Mouse (Mus musculus): ENCODE results near the gene C2cd3.
A peak's percentile ranks its signal among the peaks of the same experiment; 100 is the strongest.
"Not testable (repeated sequence)": the region's sequence is repeated elsewhere in the genome, so short reads cannot be mapped to it uniquely, and the experiment has no call there.

C2cd3 gene

DNA sequence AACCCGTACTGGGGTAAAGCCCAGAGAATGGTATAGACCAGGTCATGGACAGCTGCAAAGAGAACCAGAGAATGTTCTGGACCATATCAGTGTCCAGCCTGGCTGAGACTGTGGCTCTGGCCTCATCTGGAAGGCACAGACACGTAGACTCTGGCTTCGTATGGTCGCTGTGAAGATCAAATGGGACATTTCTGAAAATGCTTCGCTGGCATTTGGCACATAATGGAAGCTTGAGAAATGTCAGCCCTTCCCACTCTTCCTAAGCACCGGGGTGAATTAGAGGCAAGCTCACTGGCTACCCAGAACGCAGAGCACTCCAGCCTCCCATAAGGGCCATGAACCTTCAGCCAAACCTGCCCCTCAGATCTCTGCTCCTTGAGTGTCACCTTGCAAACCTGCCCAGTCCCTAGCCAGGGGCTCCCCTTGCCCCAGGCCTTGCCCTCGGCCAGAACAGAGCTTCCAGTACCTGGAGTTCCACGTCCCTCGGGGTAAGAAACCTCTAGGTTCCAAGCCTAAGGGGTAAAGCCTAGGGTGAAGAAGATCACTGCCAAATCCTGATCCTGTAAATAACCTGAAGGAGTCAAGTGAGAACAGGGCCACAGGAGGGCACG is 98.9 kb downstream of the C2cd3 start:
- no peak for DNase-seq (ENCODE audit: extremely low read depth, low read depth)

DNA sequence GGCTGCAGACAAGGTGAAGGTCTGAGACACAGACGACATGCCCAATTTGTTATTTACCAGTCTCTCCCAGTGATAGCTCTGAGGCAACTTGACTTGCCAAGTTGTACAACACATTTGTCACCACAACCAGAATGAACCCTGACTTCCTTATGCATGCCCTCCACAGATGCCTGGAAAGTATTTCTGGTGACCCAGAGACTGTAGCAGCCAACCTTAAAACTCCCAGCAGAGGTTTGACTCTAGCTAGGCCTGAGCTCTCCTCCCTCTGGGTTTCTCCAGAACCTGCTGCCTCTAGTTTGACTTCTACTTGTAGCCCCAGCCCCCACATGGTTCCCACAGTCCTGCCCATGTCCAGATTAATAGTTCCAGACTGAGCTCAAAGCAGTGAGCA is 99.4 kb downstream of the C2cd3 start:
- DNase-seq (ENCODE audit: extremely low read depth, low read depth): no peak

DNA sequence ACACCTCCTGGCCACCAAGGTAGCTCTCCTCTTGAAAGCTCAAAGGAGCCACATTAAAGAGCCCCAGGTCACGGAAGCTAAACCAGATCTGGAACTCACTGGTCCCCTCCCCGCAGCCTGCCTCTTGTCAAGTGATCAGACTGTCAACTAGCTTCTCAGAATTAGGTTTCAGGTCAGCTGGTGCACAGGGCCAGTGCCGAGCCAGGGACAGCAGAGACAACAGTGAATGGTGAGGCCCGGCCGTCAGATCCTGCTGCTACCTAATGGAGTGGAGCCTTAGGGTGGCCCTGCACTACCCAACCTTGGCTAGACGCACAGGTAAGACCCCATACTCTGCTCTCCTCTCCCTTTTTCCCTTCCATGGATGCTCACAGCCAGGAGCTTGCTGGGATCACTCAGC is 100.7 kb downstream of the C2cd3 start, which contains the start of gene Ucp3:
Gene Ucp3, plus strand, starts transcription at position 214 of the 400 bp plus-strand sequence.
- no peak for DNase-seq (ENCODE audit: extremely low read depth, low read depth)

DNA sequence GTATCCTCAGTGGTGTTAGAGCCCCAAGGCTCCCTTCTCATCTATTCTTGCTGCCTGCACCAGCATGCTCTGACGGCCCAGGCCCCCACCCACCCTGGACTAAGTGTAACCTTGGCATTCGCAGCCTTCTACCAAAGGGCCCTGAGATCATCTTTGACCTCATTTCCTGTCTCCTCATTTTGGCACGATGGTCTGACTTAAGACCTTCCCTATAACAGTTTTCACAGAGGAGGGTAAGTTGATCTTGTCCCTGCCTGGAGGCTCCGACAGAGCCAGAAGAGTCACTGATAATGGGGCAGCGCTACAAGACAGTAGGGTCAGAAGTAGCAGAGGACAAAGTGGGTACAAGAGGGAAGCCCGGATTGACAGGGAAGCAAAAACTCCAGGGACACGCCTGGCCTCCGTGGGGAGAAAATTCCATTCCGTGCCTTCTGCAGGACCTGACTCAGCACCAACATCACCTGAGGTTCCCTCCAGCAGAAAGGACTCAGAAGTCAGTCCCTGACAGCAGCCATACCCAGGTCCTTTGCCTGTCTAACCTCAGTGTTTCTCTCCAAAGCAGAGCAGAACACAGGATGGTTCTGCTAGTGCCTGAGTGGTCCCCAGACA is 101.9 kb downstream of the C2cd3 start:
- DNase-seq (ENCODE audit: extremely low read depth, low read depth): no peak

DNA sequence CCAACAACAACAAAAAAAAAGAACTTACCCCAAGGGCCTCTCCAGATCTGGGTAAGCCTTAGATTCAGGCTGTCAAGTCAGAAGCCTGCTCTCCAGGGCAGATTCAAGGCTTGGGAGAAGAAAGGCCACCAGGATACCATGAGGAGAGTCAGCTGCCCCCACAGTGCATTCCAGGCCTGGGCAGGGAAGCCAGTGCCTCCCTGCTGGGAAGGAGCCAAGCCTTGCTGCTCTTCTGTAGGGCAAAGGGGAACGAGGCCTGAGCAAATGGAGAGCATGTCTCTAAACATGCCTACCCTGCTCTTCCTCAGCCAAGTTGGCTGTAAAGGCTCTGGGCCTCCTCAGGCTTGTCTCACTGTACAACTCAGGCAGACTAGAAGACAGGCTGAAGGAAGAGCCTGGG is 102.6 kb downstream of the C2cd3 start:
- DNase-seq (ENCODE audit: extremely low read depth, low read depth): no peak

DNA sequence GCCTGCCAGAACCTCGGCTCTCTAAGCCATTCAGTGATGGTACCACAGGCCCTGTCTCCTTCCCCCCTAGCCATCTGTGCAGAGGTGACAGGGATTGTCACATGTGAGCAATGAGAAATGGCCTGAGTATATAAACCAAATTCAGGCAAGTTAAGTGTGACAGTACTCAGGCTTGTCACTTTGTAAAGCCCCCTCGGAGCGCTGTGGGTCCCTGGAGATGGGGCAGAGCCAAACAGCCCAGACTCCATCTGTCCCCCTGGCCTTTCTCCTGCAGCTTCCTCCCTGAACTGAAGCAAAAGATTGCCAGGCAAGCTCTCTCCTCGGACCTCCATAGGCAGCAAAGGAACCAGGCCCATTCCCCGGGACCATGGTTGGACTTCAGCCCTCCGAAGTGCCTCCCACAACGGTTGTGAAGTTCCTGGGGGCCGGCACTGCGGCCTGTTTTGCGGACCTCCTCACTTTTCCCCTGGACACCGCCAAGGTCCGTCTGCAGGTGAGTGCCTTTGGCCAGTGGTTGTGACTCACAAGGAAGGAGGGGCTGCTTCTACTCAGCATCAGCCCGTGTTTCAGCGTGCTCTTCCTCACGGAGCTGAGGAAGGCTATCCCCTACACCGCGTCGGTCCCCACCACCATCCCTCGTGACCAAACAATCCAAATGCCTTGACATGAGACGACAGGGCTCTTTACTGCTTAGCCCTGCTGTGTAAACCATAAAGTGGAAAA is 107.2 kb downstream of the C2cd3 start:
- no peak for DNase-seq (ENCODE audit: extremely low read depth, low read depth)

DNA sequence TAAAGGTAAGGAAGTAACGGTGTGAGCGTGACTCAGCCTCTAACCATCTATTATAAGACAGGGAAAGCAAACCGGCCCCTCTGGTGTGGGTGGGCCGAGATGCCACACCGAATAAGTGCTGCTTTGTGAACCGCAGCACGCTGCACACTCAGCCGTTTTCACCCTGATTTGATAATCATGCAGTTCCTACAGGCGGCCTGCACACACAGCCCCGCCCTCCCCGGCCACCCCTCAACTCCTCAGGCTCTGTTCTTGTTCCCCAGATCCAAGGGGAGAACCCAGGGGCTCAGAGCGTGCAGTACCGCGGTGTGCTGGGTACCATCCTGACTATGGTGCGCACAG is 107.8 kb downstream of the C2cd3 start:
- DNase-seq (ENCODE audit: extremely low read depth, low read depth): no peak

DNA sequence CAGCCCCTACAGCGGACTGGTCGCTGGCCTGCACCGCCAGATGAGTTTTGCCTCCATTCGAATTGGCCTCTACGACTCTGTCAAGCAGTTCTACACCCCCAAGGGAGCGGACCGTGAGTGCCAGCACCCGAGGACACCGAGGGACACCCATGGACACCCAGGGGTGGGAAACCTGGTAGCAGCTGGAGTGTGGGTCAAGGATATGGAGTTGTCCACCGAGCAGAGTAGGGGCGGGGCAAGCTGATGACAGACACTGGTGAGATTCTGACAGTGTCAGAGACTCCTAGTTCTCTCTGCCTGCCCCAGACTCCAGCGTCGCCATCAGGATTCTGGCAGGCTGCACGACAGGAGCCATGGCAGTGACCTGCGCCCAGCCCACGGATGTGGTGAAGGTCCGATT is 108.1 kb downstream of the C2cd3 start:
- no peak for DNase-seq (ENCODE audit: extremely low read depth, low read depth)

DNA sequence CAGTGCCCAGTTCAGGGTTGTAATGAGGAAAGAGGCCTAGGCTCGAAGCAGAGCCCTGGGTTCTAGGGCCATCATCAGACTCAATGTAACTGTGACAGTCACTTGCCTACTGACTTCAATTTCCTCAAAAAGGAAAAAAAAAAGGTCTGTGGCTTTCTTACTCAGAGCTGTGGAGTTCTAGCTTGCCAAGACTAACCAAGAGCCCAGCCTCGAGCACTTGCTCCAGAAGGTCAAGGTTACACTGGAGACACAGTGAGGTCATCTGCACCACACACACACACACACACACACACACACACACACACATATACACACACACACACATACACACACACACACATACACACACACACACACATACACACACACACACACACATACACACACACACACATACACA is 110.0 kb downstream of the C2cd3 start:
- DNase-seq (ENCODE audit: extremely low read depth, low read depth): not testable (repeated sequence)

DNA sequence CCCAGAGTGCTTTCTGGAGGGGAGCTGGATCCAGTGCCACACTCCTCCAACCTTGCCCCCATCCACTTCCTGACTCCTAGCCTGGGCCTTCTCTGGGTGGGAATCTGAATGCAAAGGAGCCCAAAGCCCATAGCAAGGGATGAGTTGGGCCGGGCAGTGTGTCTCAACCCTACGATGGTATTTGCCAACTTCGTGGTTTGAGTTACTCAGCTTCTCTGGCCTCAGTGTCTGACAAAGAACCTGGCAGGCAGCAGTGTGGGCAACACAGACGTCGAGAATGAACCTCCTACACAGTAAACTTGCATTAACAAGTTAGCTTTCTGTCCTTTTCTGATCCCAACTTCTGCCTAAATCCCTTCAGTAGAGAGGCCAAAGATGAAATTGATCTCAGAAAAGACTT is 112.5 kb downstream of the C2cd3 start:
- DNase-seq (ENCODE audit: extremely low read depth, low read depth): no peak

DNA sequence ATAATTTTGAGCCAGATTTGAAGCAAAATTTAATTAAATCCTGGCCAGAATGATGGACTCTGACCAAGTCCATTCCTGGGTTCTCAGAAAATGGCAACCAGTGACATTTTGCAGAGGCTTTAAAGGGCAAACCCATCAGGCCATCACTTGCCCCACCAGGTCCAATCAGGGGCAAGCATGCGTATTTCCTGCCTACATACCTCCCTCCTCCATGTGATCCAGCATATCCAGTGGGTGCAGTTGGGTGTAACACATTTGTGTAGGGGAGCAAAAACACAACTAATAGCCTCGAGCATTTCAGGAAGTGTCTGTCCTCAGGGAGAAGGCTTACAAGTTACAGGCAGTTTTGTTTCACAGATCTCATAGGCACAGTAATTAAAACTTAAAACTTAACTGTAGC is 115.3 kb downstream of the C2cd3 start:
- DNase-seq (ENCODE audit: extremely low read depth, low read depth): no peak

DNA sequence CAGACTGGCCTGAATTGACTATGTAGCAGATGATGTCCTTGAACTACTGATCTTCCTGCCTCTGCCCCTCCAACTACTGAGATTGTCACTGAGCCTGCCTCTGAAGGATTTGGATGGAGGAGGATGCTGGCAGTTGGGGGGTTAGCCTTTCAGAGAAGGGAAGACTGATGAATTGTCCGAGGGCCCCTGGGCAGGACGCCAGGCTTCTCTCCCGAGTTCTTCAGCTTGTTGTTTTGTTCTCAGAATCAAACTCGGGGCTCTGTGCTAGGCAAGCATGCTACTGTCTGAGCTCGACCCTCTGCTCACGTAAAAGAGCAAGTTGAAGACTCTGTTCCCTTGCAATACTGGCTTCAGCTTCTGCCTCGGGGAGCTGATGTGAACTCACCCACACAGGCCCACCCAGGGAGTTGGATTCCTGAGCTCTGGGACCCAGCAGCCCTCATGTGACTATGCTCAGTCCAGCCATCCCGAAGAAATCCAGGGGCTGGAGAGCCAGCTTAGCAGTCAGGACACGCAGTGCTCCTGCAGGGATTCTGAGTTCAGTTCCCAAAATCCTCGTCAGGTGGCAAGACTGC is 116.5 kb downstream of the C2cd3 start:
- DNase-seq (ENCODE audit: extremely low read depth, low read depth): no peak

DNA sequence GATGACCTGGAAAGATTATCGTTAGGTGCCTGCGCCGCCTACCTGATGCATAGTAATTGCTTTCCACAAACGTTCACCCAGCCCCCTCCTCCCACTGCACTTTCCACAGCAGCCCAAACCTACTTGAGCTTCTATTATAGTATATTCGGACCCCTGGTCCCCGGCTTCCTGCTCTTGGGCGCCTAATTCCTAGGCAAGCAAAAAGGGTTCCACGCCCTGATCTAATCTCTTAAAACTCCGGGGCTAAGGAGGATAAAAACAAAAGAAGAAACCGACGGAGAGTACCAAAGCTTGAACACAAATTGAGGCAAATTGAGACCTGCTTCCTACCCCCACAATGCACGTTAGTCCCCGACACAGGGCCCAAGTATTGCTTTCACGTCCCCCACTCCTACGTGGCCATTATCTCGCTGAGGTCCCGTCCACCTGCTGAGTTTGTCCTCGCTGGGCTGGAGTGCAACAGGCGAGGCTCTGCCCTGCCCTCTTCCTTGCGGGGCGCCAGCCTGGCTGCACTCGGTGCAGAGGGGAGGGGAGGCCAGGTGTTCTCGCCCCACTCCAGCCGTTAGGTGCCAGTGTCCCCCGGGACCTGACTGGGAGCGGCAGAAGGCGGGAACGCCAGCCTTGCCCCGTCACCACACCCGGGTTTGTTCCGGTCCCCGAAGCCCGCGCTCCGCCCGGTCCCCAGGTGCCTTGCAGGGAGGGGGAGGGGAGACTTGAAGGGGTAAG is 120.5 kb downstream of the C2cd3 start:
- DNase-seq (ENCODE audit: extremely low read depth, low read depth): peak; percentile 68

DNA sequence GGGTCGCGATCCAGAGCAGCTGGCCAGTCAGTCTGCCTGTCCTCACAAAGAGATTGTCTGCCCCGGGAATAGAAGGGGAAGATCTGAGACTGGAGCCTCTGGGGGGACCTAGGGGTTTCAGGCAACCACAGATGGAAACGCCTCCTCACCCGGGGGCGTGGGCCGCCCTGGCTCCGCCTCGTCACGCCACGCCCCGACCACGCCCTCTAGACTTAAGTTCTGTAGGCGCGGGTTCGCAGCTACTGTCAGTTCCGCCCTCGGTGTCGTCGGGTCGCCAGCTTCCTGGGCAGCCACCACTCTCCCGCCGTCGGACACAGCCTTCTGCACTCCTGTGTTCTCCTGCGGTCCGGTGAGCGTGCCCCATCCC is 121.1 kb downstream of the C2cd3 start, which contains the start of gene Ucp2:
Gene Ucp2, plus strand, starts transcription at position 221 of the 367 bp plus-strand sequence.
- peak; percentile 83 for DNase-seq (ENCODE audit: extremely low read depth, low read depth)

DNA sequence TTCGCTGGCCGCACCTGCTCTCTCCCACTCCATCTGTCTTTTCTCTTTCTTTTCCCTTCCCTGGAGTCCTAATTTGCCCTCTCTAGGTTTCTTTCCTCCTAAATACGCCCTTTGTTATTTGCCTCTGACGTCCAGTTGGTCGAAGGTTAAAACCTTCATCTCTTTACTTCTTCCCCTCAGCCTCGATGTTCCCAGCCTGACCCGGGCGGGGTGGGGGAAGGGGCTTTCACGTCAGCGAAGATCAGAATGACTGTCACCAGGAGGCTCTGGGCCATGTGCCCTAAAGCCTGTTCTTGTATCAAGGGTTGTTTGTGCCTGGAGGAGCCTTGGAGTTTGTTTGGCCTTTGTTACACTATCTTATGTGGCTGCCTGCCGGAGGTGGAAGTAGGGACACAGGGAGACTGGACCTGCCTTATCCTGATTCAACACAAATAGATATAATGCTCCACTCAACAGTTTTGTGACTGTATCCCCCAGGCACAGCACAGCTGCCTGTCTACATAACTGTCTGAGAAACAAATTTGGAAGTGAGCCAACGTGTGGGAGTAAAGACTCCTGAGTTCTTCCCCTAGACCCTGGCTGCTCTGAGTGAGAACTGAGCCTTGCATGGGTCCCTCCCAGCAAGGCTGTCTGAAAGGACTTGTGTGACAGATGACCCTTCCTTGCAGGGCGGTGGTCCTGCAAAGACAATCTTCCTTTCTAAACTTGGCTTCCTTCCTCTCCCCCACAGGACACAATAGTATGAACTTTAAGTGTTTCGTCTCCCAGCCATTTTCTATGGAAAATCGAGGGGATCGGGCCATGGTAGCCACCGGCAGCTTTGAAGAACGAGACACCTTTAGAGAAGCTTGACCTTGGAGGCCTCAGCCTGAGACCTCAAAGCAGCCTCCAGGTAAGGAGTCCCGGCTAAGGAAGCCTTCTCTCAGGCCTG is 121.7 kb downstream of the C2cd3 start:
- DNase-seq (ENCODE audit: extremely low read depth, low read depth): peak; percentile 81

DNA sequence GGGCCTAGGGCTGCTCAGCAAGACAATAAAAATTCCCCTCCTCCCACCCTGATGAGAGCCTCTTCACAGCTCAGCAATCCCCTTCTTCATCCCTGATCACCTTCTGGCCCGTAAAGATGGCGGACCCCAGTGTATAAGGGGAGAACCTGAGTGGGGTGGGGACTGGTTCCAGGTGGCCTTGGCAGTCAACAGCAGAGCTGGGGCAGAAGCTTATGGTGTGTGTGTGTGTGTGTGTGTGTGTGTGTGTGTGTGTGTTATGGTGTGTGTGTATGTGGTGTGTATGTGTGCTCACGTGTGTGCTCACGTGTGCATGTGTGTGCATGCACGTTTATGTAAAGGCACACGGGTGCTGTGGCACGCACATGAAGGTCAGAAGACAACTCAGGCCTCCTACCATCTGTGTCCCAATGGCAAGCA is 122.4 kb downstream of the C2cd3 start:
- no peak for DNase-seq (ENCODE audit: extremely low read depth, low read depth)

DNA sequence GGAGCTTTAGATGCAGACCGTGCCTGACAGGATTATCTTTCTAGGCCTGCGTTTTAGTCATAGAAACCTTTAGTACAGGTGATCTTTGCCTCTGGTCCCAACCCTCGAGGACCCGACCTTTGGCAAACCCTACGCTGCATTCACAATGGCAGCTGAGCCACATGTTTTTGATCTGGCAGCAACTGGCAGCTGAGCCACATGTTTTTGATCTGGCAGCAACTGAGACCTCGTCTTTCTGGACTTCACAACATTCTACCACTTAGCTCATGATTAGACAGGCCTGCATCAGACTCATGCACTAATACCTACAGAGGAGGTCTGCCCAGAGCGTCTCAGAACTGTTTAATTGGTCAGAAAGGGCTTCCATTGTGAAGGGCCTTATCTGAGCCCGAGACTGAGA is 123.0 kb downstream of the C2cd3 start:
- no peak for DNase-seq (ENCODE audit: extremely low read depth, low read depth)

DNA sequence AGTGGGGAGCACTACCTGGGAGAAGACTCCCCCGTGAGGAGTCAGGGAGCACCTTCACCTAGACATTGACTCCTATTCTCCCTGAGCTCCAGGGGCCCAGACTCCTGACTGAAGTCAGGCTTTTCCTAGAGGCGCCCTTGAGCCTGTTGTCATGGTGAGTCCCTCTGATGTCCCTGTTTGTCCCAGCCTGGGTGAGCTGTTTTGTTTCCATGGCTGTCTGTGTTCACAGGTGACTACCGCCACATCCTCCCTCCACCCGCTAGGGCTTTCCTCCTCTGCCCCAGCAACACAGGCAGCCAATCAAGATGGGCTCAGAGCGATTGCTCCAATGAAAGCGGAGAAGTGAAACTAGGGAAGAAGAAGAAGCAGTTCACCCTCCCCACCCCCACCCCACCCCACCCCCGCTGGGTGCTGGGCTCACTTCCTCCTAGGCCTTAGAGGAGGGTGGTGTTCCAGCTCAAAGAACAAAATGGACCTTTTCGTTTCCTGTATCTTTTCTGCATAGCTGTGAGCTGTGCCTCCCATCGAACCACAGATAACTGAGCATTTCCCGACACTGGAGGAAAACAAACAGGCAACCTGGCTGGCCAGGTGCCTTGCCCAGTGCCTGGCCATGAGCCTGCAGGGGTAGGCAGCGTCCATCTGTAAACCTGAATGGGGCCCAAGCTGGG is 123.7 kb downstream of the C2cd3 start:
- peak; percentile 90 for DNase-seq (ENCODE audit: extremely low read depth, low read depth)

DNA sequence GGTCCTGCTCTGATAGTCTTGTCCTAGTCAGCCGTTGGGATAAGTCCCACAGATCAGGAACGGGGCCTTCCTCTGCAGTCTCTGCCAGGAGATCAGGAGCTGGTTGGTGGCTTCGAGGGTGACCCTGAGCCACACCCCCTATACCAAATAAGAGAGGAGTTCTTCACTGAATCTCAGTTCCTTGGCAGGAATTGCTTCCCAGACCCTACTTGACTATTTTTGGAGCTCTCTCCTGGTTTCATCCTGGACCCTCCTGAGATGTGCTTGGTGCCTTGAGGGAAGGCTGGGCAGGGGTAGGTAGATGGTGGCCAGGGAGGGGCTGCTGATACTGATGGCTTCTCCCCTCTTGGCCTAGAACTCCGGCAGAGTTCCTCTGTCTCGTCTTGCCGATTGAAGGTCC is 124.3 kb downstream of the C2cd3 start:
- DNase-seq (ENCODE audit: extremely low read depth, low read depth): no peak

DNA sequence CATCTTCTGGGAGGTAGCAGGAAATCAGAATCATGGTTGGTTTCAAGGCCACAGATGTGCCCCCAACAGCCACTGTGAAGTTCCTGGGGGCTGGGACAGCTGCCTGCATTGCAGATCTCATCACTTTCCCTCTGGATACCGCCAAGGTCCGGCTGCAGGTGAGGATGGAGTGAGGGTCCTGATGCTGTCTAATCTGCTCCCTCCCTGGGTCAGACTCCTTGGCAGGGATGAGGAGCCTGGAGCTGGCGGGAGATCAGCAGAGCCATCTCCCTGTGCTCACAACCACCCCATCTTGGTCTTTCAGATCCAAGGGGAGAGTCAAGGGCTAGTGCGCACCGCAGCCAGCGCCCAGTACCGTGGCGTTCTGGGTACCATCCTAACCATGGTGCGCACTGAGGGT is 124.8 kb downstream of the C2cd3 start:
- DNase-seq (ENCODE audit: extremely low read depth, low read depth): no peak

All from MEL-GATA-1-ER (cell line).